Mouse (Mus musculus): ENCODE data around the gene Tmem47. TPM values are rescaled to one million over a fixed set of nuclear protein-coding genes. Genes with fewer than 3 reads are reported as not detected.
A peak's percentile ranks its signal among the peaks of the same experiment; 100 is the strongest.

The Tmem47 gene
- 26.1 and 37.0 TPM in 2 replicates for polyA plus RNA-seq (2012; rRNA removed)

- TF ChIP-seq POLR2A (IDR thresholded peaks at IDR 0.05; ENCODE audit: borderline replicate concordance, extremely low read depth, insufficient read depth, insufficient read length, poor library complexity, severe bottlenecking) (peak; percentile 69; the same call in 1 of the 2 replicates), CTCF (IDR thresholded peaks at IDR 0.05; ENCODE audit: borderline replicate concordance, extremely low read depth, insufficient read depth, insufficient read length) (no peak)
- DNase-seq (ENCODE audit: low read depth): peak; percentile 91
These were observed at the start of gene Tmem47 for GRCm38 (mm10) chrX:81070210-81070803. Gene Tmem47 (plus strand): TSS chrX:81070698.

GRCm38 (mm10) chrX:81070804-81071461 lies 435 bp downstream of the Tmem47 start:
- DNase-seq (ENCODE audit: low read depth): peak; percentile 27

GRCm38 (mm10) chrX:81071746-81072640 lies 1.5 kb downstream of the Tmem47 start:
- peak; percentile 65 for DNase-seq (ENCODE audit: low read depth)
- TF ChIP-seq CTCF (IDR thresholded peaks at IDR 0.05; ENCODE audit: borderline replicate concordance, extremely low read depth, insufficient read depth, insufficient read length) (no peak), POLR2A (IDR thresholded peaks at IDR 0.05; ENCODE audit: borderline replicate concordance, extremely low read depth, insufficient read depth, insufficient read length, poor library complexity, severe bottlenecking) (no peak)

More at GRCm38 (mm10) chrX:81070804-81071461, 435 bp downstream of the Tmem47 start:
- TF ChIP-seq CTCF (IDR thresholded peaks at IDR 0.05; ENCODE audit: borderline replicate concordance, extremely low read depth, insufficient read depth, insufficient read length): no peak
- TF ChIP-seq POLR2A (IDR thresholded peaks at IDR 0.05; ENCODE audit: borderline replicate concordance, extremely low read depth, insufficient read depth, insufficient read length, poor library complexity, severe bottlenecking): no peak

GRCm38 (mm10) chrX:81072651-81073050 lies 2.2 kb downstream of the Tmem47 start:
- peak; percentile 84 for DNase-seq (ENCODE audit: low read depth)
- TF ChIP-seq CTCF (IDR thresholded peaks at IDR 0.05; ENCODE audit: borderline replicate concordance, extremely low read depth, insufficient read depth, insufficient read length): no peak
- TF ChIP-seq POLR2A (IDR thresholded peaks at IDR 0.05; ENCODE audit: borderline replicate concordance, extremely low read depth, insufficient read depth, insufficient read length, poor library complexity, severe bottlenecking): no peak

- TF ChIP-seq POLR2A (IDR thresholded peaks at IDR 0.05; ENCODE audit: borderline replicate concordance, extremely low read depth, insufficient read depth, insufficient read length, poor library complexity, severe bottlenecking): no peak
- peak; percentile 59 for DNase-seq (ENCODE audit: low read depth)
These were observed 3.3 kb downstream of the Tmem47 start for GRCm38 (mm10) chrX:81073834-81074233.

GRCm38 (mm10) chrX:81078522-81078921 lies 8.0 kb downstream of the Tmem47 start:
- TF ChIP-seq CTCF (IDR thresholded peaks at IDR 0.05; ENCODE audit: borderline replicate concordance, extremely low read depth, insufficient read depth, insufficient read length) (no peak), POLR2A (IDR thresholded peaks at IDR 0.05; ENCODE audit: borderline replicate concordance, extremely low read depth, insufficient read depth, insufficient read length, poor library complexity, severe bottlenecking) (no peak)
- DNase-seq (ENCODE audit: low read depth): peak; percentile 25

GRCm38 (mm10) chrX:81080996-81081395 lies 10.5 kb downstream of the Tmem47 start:
- TF ChIP-seq CTCF (IDR thresholded peaks at IDR 0.05; ENCODE audit: borderline replicate concordance, extremely low read depth, insufficient read depth, insufficient read length) (no peak), POLR2A (IDR thresholded peaks at IDR 0.05; ENCODE audit: borderline replicate concordance, extremely low read depth, insufficient read depth, insufficient read length, poor library complexity, severe bottlenecking) (no peak)
- no peak for DNase-seq (ENCODE audit: low read depth)

- peak; percentile 86 for DNase-seq (ENCODE audit: low read depth)
- 0 out of 2 replicates have a peak, but pooled peaks have one; percentile 10 for TF ChIP-seq CTCF (IDR thresholded peaks at IDR 0.05; ENCODE audit: borderline replicate concordance, extremely low read depth, insufficient read depth, insufficient read length)
- TF ChIP-seq POLR2A (IDR thresholded peaks at IDR 0.05; ENCODE audit: borderline replicate concordance, extremely low read depth, insufficient read depth, insufficient read length, poor library complexity, severe bottlenecking): no peak
These were observed 14.7 kb downstream of the Tmem47 start for GRCm38 (mm10) chrX:81085025-81085752.

- no peak for DNase-seq (ENCODE audit: low read depth)
- no peak for TF ChIP-seq CTCF (IDR thresholded peaks at IDR 0.05; ENCODE audit: borderline replicate concordance, extremely low read depth, insufficient read depth, insufficient read length)
- no peak for TF ChIP-seq POLR2A (IDR thresholded peaks at IDR 0.05; ENCODE audit: borderline replicate concordance, extremely low read depth, insufficient read depth, insufficient read length, poor library complexity, severe bottlenecking)
These were observed 76.9 kb downstream of the Tmem47 start for GRCm38 (mm10) chrX:81147416-81147815.

Measured in brain, embryonic 14.5 days (tissue).